Mouse (Mus musculus) CD4-positive, CD25-positive, alpha-beta regulatory T cell, adult 2 months (primary cell): ENCODE measurements around the gene Eln.

ENCODE experiments used
- DNase-seq: peaks from one replicate; pipeline ENCODE4 v3.0.0-alpha.2; 2012; ENCODE audit warnings: low read depth, low spot score

The Eln gene

GRCm38 (mm10) chr5:134746890-134747511 is at the start of gene Eln:
Eln (minus strand) TSS chr5:134747323.
- DNase-seq, result no peak

GRCm38 (mm10) chr5:134790080-134790995 is 43.2 kb upstream of the Eln start:
- no peak for DNase-seq

GRCm38 (mm10) chr5:134788237-134788636 is 41.1 kb upstream of the Eln start:
- no peak for DNase-seq

- no peak for DNase-seq
Observed at GRCm38 (mm10) chr5:134785691-134786371, 38.7 kb upstream of the Eln start.

GRCm38 (mm10) chr5:134783794-134784193 is 36.7 kb upstream of the Eln start:
- DNase-seq, result no peak

- DNase-seq, result no peak
Observed at GRCm38 (mm10) chr5:134780963-134781362, 33.8 kb upstream of the Eln start.

GRCm38 (mm10) chr5:134780146-134780545 is 33.0 kb upstream of the Eln start:
- DNase-seq, result no peak

- DNase-seq, result no peak
Observed at GRCm38 (mm10) chr5:134776551-134776950, 29.4 kb upstream of the Eln start.

GRCm38 (mm10) chr5:134772522-134772921 is 25.4 kb upstream of the Eln start:
- no peak for DNase-seq

GRCm38 (mm10) chr5:134771750-134772149 is 24.6 kb upstream of the Eln start:
- DNase-seq, result no peak

GRCm38 (mm10) chr5:134769181-134769580 is 22.1 kb upstream of the Eln start:
- no peak for DNase-seq

- DNase-seq, result no peak
Observed at GRCm38 (mm10) chr5:134765441-134765840, 18.3 kb upstream of the Eln start.

GRCm38 (mm10) chr5:134763326-134763725 is 16.2 kb upstream of the Eln start:
- no peak for DNase-seq

GRCm38 (mm10) chr5:134761409-134762124 is 14.4 kb upstream of the Eln start:
- no peak for DNase-seq

GRCm38 (mm10) chr5:134756031-134756430 is 8.9 kb upstream of the Eln start:
- no peak for DNase-seq

GRCm38 (mm10) chr5:134754096-134754495 is 7.0 kb upstream of the Eln start:
- no peak for DNase-seq

GRCm38 (mm10) chr5:134750469-134750868 is 3.3 kb upstream of the Eln start:
- DNase-seq, result no peak

GRCm38 (mm10) chr5:134747947-134748618 is 960 bp upstream of the Eln start:
- DNase-seq, result peak; percentile 68

- DNase-seq, result no peak
Observed at GRCm38 (mm10) chr5:134747512-134747893, 380 bp upstream of the Eln start.

- DNase-seq, result no peak
Observed at GRCm38 (mm10) chr5:134746201-134746600, 922 bp downstream of the Eln start.

GRCm38 (mm10) chr5:134745801-134746200 is 1.3 kb downstream of the Eln start:
- no peak for DNase-seq
